Mouse (Mus musculus) midbrain, embryonic 15.5 days (tissue): ENCODE measurements around the gene Lbhd1. TPM values are rescaled to one million over a fixed set of nuclear protein-coding genes. Genes with fewer than 3 reads are reported as not detected.
"Not testable (repeated sequence)": the region's sequence is repeated elsewhere in the genome, so short reads cannot be mapped to it uniquely, and the experiment has no call there.

ENCODE experiments used
- ATAC-seq: fragments of 200-750 bp; cut with Nextera tagmentation; replicated peaks from 2 replicates; pipeline ENCODE4 v1.8.0; 2017; ENCODE audit warnings: moderate TSS enrichment
- H3K27ac ChIP-seq: fragments of 300-500 bp; sonication (generic); 2 replicates; pipeline ENCODE4 v1.5.1; 2015; ENCODE audit warnings: mild to moderate bottlenecking, inconsistent platforms
- H3K27me3 ChIP-seq: fragments of 300-500 bp; sonication (generic); replicated peaks from 2 replicates; pipeline ENCODE4 v1.6.1; 2015; ENCODE audit warnings: inconsistent platforms
- H3K36me3 ChIP-seq: fragments of 300-500 bp; sonication (generic); replicated peaks from 2 replicates; pipeline ENCODE4 v1.6.1; 2015; ENCODE audit warnings: inconsistent platforms
- H3K4me1 ChIP-seq: fragments of 300-500 bp; sonication (generic); 2 replicates; pipeline ENCODE4 v1.6.1; 2015; ENCODE audit warnings: inconsistent platforms
- H3K4me2 ChIP-seq: fragments of 300-500 bp; sonication (generic); 2 replicates; pipeline ENCODE4 v1.6.1; 2015; ENCODE audit warnings: inconsistent platforms, mild to moderate bottlenecking, moderate library complexity
- H3K4me3 ChIP-seq: fragments of 300-500 bp; sonication (generic); 2 replicates; pipeline ENCODE4 v1.5.1; 2015; ENCODE audit warnings: mild to moderate bottlenecking, inconsistent platforms
- H3K9ac ChIP-seq: fragments of 300-500 bp; sonication (generic); 2 replicates; pipeline ENCODE4 v1.6.1; 2015; ENCODE audit warnings: mild to moderate bottlenecking, inconsistent platforms
- H3K9me3 ChIP-seq: fragments of 300-500 bp; sonication (generic); 2 replicates; pipeline ENCODE4 v1.6.1; 2016; ENCODE audit warnings: inconsistent platforms
- WGBS: fragments of 180-500 bp; shearing (Covaris S2); methylation state at CpG from one replicate; pipeline ENCODE4 v1.1.7; 2015; ENCODE audit warnings: mixed read lengths; 5-methylcytosine and 5-hydroxymethylcytosine counted together
- polyA plus RNA-seq: library from polyadenylated mRNA; unstranded; fragments of >200 nt; fragmentation: Nextera tagmentation; extraction: Ambion mirVana; gene quantifications from 2 replicates; pipeline ENCODE4 v1.2.1, GENCODE M21; 2015

Gene Lbhd1
- polyA plus RNA-seq, 1 experiment from 2014 or later = 36.5 TPM

- H3K4me3 ChIP-seq = peak within 1 kb of the TSS; percentile 65
- H3K4me2 ChIP-seq = peak within 1 kb of the TSS; percentile 76
- H3K27me3 ChIP-seq = no peaks in the 10 kb centered on the region
- no peaks in the 10 kb centered on the region for H3K9me3 ChIP-seq
- peak within 1 kb of the TSS; percentile 79 for H3K9ac ChIP-seq
- under 1% methylated on average over 42 of the region's 42 CpGs for WGBS
- peaks cover 15% of the 10 kb centered on the region for H3K4me1 ChIP-seq
- peak within 1 kb of the TSS; percentile 84 for H3K27ac ChIP-seq
- H3K36me3 ChIP-seq = peaks cover 6% of the 10 kb centered on the region; the same call in 1 of the 2 replicates
- peak; percentile 98 for ATAC-seq
These were observed 3.1 kb upstream of the Lbhd1 start, which contains the start of gene Uqcc3 for GRCm38 (mm10) chr19:8880311-8881033. Gene Uqcc3, minus strand, starts transcription at chr19:8880923.

DNA sequence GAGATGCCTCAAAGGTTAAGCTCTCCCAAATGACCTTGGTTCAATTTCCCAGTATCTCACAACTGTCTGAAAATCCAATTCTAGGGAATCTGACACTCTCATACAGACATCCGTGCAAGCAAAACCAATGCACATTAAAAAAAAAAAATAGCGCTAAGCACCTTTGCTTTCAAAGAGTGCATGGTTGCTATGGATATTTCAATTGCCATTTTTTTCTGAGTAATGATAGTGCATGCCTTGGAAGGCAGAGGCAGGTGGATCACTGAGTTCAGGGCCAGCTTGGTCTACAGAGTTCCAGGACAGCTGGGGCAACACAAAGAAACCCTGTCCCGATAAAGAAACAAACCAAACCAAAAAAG, 2.5 kb upstream of the Lbhd1 start:
- peak; percentile 26; the same call in 1 of the 2 replicates for ATAC-seq
- Histone ChIP-seq H3K27ac (peak overlapping the region; percentile 84; the same call in 1 of the 2 replicates), H3K4me3 (peak overlapping the region; percentile 65), H3K27me3 (no peaks in the 10 kb centered on the region), H3K4me2 (peak overlapping the region; percentile 76), H3K9me3 (no peaks in the 10 kb centered on the region), H3K4me1 (peaks cover 15% of the 10 kb centered on the region), H3K36me3 (0 out of 2 replicates have a peak, but pooled peaks cover 4% of the 10 kb centered on the region), H3K9ac (peak overlapping the region; percentile 79)
- 9% methylated on average over 3 of the region's 3 CpGs for WGBS

DNA sequence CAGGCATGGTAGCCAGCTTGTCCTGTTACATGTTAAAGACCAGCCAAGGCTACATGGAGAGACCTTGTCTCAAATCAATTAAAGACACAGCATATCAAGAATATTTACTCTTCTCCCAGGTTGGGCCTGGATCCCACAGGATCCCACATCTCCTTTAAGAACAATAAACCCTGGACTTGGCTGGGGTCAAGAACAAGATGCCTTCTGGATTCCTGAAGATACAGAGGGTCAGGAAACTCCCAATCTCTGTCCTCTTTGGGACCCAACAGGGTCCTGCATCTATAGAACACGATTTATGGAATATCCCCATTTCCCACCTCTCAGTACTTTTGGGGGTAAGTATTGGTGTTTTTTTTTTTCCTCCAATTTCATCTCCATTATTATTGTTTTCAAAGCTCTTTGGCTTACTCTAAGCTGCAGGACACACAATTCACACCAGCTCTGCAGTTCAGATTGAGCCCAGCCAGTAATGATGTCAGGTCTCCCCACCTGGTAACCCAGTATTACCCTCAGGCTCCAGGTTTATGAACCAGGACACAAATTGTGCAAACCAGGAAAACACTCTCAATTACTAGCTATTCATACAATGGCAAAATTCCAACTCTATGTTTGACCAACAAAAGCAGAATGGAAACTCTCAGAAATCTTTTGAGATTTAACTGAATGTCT, 3.5 kb downstream of the Lbhd1 start:
- Histone ChIP-seq H3K9ac (no peak overlapping the region), H3K4me2 (0 out of 2 replicates have a peak overlapping the region, but pooled peaks have one; percentile 79)

DNA sequence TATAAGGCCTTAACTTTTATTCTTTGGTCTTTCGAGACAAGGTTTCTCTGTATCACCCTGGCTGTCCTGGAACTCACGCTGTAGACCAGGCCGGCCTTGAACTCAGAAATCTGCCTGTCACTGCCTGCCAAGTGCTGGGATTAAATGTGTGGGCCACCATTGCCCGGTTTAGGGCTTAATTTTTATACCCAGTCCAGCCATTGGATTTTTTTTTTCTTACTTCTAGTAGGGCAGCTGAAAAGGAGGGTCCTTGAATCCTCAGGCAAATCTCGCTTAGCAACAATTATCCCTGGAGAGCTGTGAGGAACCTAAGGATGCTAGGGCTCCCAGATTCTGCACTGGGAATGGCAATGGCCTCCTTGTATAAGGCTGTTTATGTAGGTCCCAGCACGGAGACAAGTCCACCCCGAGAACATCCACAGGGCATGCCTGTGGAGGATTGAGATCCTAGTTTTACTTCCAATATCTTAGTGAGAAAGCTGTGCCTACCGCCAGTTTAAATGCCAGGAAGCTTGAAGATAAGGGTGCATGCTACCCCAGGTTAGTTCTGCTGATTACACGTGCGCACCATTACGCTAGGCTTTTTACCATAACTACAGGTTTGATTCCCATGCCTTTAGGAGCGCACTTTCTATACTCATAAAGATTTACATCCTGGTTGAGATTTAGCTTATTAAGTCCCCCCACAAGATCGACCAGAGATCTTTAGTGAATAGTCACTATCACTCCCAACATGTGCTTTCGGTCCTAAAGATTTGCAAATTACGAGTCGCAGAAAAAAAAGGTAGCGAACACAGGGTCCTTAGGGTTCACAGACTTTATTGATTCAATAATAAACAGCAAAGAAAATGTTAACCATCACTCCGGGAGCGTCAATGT, 4.3 kb downstream of the Lbhd1 start:
- Histone ChIP-seq H3K27me3 (no peaks in the 10 kb centered on the region), H3K9ac (peak overlapping the region; percentile 61), H3K4me2 (peak overlapping the region; percentile 79), H3K9me3 (no peaks in the 10 kb centered on the region), H3K4me3 (peak overlapping the region; percentile 65), H3K36me3 (0 out of 2 replicates have a peak, but pooled peaks cover 6% of the 10 kb centered on the region), H3K27ac (peak overlapping the region; percentile 85), H3K4me1 (peaks cover 20% of the 10 kb centered on the region)
- no peak for ATAC-seq
- 14% methylated on average over 19 of the region's 19 CpGs for whole genome bisulfite sequencing

More for the DNA sequence above, 3.5 kb downstream of the Lbhd1 start:
- 47% methylated on average over 1 of the region's 1 CpGs for WGBS
- Histone ChIP-seq H3K36me3 (0 out of 2 replicates have a peak, but pooled peaks cover 6% of the 10 kb centered on the region), H3K4me3 (no peak overlapping the region), H3K9me3 (no peaks in the 10 kb centered on the region), H3K4me1 (peaks cover 15% of the 10 kb centered on the region), H3K27ac (no peak overlapping the region), H3K27me3 (no peaks in the 10 kb centered on the region)
- no peak for ATAC-seq

DNA sequence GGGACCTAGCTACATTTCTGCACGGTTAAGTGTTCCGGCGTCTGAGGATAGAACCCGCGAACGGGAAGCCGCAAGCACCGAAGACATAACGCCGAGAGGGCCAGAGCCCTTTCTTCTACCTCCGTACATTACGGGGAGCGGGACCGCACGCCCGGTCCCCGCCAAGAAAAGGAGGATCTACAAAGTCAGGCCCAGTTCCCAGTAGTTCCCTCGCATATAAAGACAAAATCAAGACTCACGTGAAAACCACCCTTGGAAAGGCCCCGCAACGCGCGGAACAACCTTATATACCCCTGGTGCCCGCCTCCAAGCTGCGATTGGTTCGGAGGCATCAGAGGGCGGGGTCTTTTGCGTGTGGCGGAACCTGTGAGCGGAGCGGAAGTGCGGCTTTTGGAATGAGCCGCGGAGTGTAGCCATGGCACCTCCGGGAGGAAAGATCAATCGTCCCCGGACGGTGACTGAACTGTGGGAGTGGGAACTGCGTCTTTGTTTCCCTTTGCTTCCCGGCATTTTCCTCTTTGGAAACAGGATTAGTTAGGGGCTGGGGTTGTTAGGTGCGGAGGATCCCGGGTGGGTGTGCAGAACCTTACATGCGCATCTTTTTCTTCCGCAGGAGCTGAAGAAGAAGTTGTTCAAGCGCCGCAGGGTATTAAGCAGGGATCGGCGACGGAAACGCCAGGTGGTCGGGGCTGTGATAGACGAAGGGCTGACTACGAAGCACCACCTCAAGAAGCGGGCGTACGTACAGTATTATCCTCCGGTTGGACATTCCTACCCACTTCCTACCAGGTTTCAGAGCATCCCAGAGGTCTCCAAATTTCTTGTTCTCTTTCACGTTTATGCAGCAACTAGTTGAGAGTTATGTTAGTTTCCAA, 5.2 kb downstream of the Lbhd1 start, which contains the start of the genes 1810009A15Rik and Gm49416:
Gene 1810009A15Rik (plus strand): TSS at position 343 of the 875 bp plus-strand sequence.
Gene Gm49416 (plus strand): TSS at position 416 of the 875 bp plus-strand sequence.
- Histone ChIP-seq H3K4me2 (peak within 1 kb of the TSS; percentile 79), H3K36me3 (0 out of 2 replicates have a peak, but pooled peaks cover 6% of the 10 kb centered on the region), H3K27me3 (no peaks in the 10 kb centered on the region), H3K9me3 (no peaks in the 10 kb centered on the region), H3K4me1 (peaks cover 25% of the 10 kb centered on the region), H3K9ac (peak within 1 kb of the TSS; percentile 61), H3K4me3 (peak within 1 kb of the TSS; percentile 65), H3K27ac (peak within 1 kb of the TSS; percentile 85)
- WGBS = 1% methylated on average over 58 of the region's 58 CpGs
- peak; percentile 96 for ATAC-seq

GRCm38 (mm10) chr19:8892829-8893766, 9.6 kb downstream of the Lbhd1 start, which contains the start of gene Ints5:
Gene Ints5, plus strand, starts transcription at chr19:8893005.
- Histone ChIP-seq H3K4me1 (peaks cover 37% of the 10 kb centered on the region), H3K27ac (peak within 1 kb of the TSS; percentile 91), H3K27me3 (no peaks in the 10 kb centered on the region), H3K9me3 (no peaks in the 10 kb centered on the region), H3K9ac (peak within 1 kb of the TSS; percentile 96), H3K4me2 (peak within 1 kb of the TSS; percentile 96), H3K4me3 (peak within 1 kb of the TSS; percentile 93), H3K36me3 (0 out of 2 replicates have a peak, but pooled peaks cover 13% of the 10 kb centered on the region)
- 2% methylated on average over 54 of the region's 54 CpGs for WGBS
- peak; percentile 48 for ATAC-seq

- H3K9me3 ChIP-seq = no peaks in the 10 kb centered on the region
- H3K4me1 ChIP-seq = peaks cover 45% of the 10 kb centered on the region
- ATAC-seq = no peak
- H3K4me3 ChIP-seq = no peak overlapping the region
- no peak overlapping the region for H3K9ac ChIP-seq
- H3K4me2 ChIP-seq = no peak overlapping the region
- H3K27me3 ChIP-seq = no peaks in the 10 kb centered on the region
- H3K27ac ChIP-seq = no peak overlapping the region
- WGBS = 90% methylated on average over 9 of the region's 9 CpGs
- H3K36me3 ChIP-seq = 0 out of 2 replicates have a peak, but pooled peaks cover 9% of the 10 kb centered on the region
These were observed 11.9 kb downstream of the Lbhd1 start for GRCm38 (mm10) chr19:8895397-8895960.

GRCm38 (mm10) chr19:8896231-8896630, 12.7 kb downstream of the Lbhd1 start:
- H3K27me3 ChIP-seq, H3K4me3 ChIP-seq, H3K9ac ChIP-seq, H3K27ac ChIP-seq, ATAC-seq, H3K4me2 ChIP-seq, H3K9me3 ChIP-seq, H3K36me3 ChIP-seq: not testable (repeated sequence)
- H3K4me1 ChIP-seq = peaks cover 45% of the 10 kb centered on the region
- 93% methylated on average over 5 of the region's 5 CpGs for WGBS

DNA sequence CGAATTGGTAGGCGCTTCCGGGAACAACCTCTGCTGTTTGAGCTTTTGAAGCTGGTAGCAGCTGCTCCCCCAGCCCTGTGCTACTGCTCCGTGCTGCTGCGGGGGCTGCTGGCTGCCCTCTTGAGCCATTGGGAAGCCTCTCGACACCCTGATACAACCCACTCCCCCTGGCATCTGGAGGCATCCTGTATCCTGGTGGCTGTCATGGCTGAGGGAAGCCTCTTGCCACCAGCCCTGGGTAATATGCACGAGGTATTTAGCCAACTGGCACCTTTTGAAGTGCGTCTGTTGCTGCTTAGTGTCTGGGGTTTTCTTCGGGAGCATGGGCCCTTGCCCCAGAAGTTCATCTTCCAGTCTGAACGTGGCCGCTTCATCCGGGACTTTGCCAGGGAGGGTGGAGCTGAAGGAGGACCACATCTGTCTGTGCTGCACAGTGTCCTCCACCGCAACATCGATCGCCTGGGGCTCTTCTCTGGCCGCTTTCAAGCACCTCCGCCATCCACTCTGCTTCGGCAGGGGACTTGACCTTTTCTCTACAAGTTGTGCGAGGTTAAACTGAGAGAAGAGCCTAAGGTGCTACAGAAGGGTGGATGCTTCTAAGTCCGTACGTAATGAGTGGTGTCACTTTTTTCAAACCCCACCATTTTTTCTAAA, 13.8 kb downstream of the Lbhd1 start:
- ATAC-seq = peak; percentile 64
- H3K4me1 ChIP-seq = peaks cover 45% of the 10 kb centered on the region
- H3K9ac ChIP-seq = peak overlapping the region; percentile 38
- peak overlapping the region; percentile 62 for H3K4me3 ChIP-seq
- H3K36me3 ChIP-seq, H3K27me3 ChIP-seq, H3K9me3 ChIP-seq: not testable (repeated sequence)
- peak overlapping the region; percentile 77 for H3K27ac ChIP-seq
- 20% methylated on average over 21 of the region's 21 CpGs for WGBS
- H3K4me2 ChIP-seq = peak overlapping the region; percentile 78
